Mouse (Mus musculus) ES-Bruce4 (cell line): ENCODE results near the gene Arpc4.

Source experiments
- CTCF ChIP-seq: IDR thresholded peaks from one replicate; pipeline ENCODE4 v1.8.1; 2011; ENCODE audit warnings: low read depth, low read length
- EP300 ChIP-seq: IDR thresholded peaks from 2 replicates; pipeline ENCODE4 v1.6.1; 2011; ENCODE audit warnings: low read depth, low read length; ENCODE audit not compliant: insufficient read depth
- POLR2A ChIP-seq: IDR thresholded peaks from one replicate; pipeline ENCODE4 v1.8.1; 2011; ENCODE audit warnings: low read length; ENCODE audit not compliant: insufficient read depth

- TF ChIP-seq EP300 = no peak
- no peak for TF ChIP-seq CTCF
- TF ChIP-seq POLR2A = no peak
Observed at GRCm38 (mm10) chr6:113435664-113436205, 57.8 kb downstream of the Arpc4 start, which contains the start of gene Cidec.
